Comparison of ENCODE assay signal across 18 mouse cellular contexts in the genomic region with DNA sequence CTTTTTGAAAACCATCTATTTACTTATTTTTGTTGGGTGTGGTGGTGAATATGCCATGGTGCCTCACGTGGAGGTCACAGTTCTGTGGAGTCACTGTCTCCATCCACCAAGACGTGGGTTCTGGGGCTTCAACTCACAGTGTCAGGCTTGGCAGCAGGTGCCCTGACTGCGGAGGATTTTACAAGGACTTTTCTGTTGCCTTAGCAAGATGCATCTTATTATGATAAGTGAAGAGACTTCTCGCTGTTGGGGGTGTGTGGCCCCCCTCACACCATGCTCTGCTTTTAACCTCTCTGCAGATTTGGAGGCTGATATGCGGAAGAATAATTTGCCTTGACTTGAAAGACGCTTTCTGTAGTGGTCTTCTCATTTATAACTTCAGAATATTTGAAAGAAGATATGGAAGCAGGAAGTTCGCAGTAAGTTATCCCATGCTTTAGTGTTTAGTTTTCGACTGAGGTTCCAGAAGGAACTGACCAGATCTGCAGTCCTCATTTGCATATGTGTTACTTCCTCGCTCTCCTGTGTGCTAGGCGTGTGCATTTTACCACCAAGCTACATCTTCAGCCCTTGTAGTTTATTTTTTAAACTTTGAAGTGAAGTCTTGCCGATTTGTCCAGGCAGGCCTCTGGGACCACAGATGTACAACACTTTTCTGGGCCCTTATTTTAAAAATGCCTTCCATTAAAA. TPM values are rescaled to one million over a fixed set of nuclear protein-coding genes. Genes with fewer than 3 reads are reported as not detected.
DNase-seq lines count a peak whose midpoint lies in the region; ATAC-seq and TF ChIP-seq lines count a peak whose summit lies in the region.
"Had no signal": no experiment of that assay in that cellular context is flagged by ENCODE, and none has a peak within 500 bp of the region (broad histone marks: within the 10 kb centered on the region; RNA-seq: fewer than 3 reads in every experiment).

No protein-coding gene starts in this region.

- no peak for DNase-seq in liver, embryonic 13.5 days
- no peak for DNase-seq in liver, embryonic 11.5 days (ENCODE audit: low spot score)
- DNase-seq in naive thymus-derived CD4-positive, alpha-beta T cell, adult 2 months (ENCODE audit: low read depth): peak; percentile 38
- DNase-seq in kidney, postnatal 25 days: no peak
- DNase-seq in right cerebral cortex, postnatal 14 days: no peak
- no peak for DNase-seq in heart, adult 2 months
- DNase-seq: adrenal gland, postnatal 14 days; cerebellum, adult 9-11 months; gastrocnemius, postnatal 10 days had no signal

- peak overlapping the region; percentile 58 for H3K27ac ChIP-seq in liver, embryonic 13.5 days
- no peak overlapping the region for H3K27ac ChIP-seq in liver, embryonic 11.5 days (ENCODE audit: low read depth, low read length)
- peak overlapping the region; percentile 58 for H3K27ac ChIP-seq in bone marrow, adult 2 months (ENCODE audit: control insufficient read depth, insufficient read depth, low read depth, low read length, poor library complexity)
- H3K27ac ChIP-seq in liver, embryonic 16.5 days (ENCODE audit: low read length): peak overlapping the region; percentile 5; the same call in 1 of the 2 replicates
- no peak overlapping the region for H3K27ac ChIP-seq in heart, adult 2 months
- H3K27ac ChIP-seq: hindbrain, embryonic 14.5 days; kidney, postnatal 0 days; layer of hippocampus, adult 2 months; midbrain, embryonic 13.5 days had no signal

- H3K4me3 ChIP-seq in liver, embryonic 13.5 days (replicated peaks): no peak overlapping the region
- no peak overlapping the region for H3K4me3 ChIP-seq in liver, embryonic 11.5 days (ENCODE audit: low read depth, low read length)
- H3K4me3 ChIP-seq in bone marrow, adult 2 months (replicated peaks; ENCODE audit: control insufficient read depth, low read depth, low read length): no peak overlapping the region
- no peak overlapping the region for H3K4me3 ChIP-seq in liver, embryonic 16.5 days (ENCODE audit: low read depth, low read length)
- no peak overlapping the region for H3K4me3 ChIP-seq in heart, adult 2 months
- H3K4me3 ChIP-seq: layer of hippocampus, adult 2 months; midbrain, embryonic 13.5 days had no signal

- no peaks in the 10 kb centered on the region for H3K9me3 ChIP-seq in liver, embryonic 13.5 days (replicated peaks)
- no peaks in the 10 kb centered on the region for H3K9me3 ChIP-seq in liver, embryonic 11.5 days (ENCODE audit: control insufficient read depth, low read length)
- no peaks in the 10 kb centered on the region for H3K9me3 ChIP-seq in liver, embryonic 16.5 days (replicated peaks; ENCODE audit: control insufficient read depth, low read length)
- H3K9me3 ChIP-seq: midbrain, embryonic 13.5 days had no signal

- no peak overlapping the region for H3K9ac ChIP-seq in liver, embryonic 13.5 days
- H3K9ac ChIP-seq in liver, embryonic 11.5 days (ENCODE audit: low read depth, low read length): no peak overlapping the region
- H3K9ac ChIP-seq in liver, embryonic 16.5 days (ENCODE audit: low read depth, low read length): no peak overlapping the region
- H3K9ac ChIP-seq in heart, adult 2 months (ENCODE audit: low read depth, low read length): no peak overlapping the region
- H3K9ac ChIP-seq: hindbrain, embryonic 14.5 days; midbrain, embryonic 13.5 days had no signal

- no peak for TF ChIP-seq POLR2A in bone marrow, adult 2 months (IDR thresholded peaks at IDR 0.05; ENCODE audit: borderline replicate concordance, control insufficient read depth, low read depth, low read length)
- no peak for TF ChIP-seq POLR2A in heart, adult 2 months (IDR thresholded peaks at IDR 0.05; ENCODE audit: insufficient read depth, low read depth, low read length)

- no peak for TF ChIP-seq CTCF in bone marrow, adult 2 months (IDR thresholded peaks at IDR 0.05; ENCODE audit: control insufficient read depth, insufficient read depth, low read length)
- TF ChIP-seq CTCF in heart, adult 2 months (IDR thresholded peaks at IDR 0.05): no peak

- H3K27me3 ChIP-seq in liver, embryonic 13.5 days: no peaks in the 10 kb centered on the region
- H3K27me3 ChIP-seq in liver, embryonic 11.5 days (replicated peaks; ENCODE audit: control insufficient read depth, insufficient read depth, low read length): no peaks in the 10 kb centered on the region
- H3K27me3 ChIP-seq in liver, embryonic 16.5 days (ENCODE audit: control insufficient read depth, insufficient read depth, low read depth, low read length): no peaks in the 10 kb centered on the region
- no peaks in the 10 kb centered on the region for H3K27me3 ChIP-seq in heart, adult 2 months (ENCODE audit: control insufficient read depth, insufficient read depth, low read length)
- H3K27me3 ChIP-seq: midbrain, embryonic 13.5 days; Patski had no signal

- H3K4me1 ChIP-seq in liver, embryonic 13.5 days (replicated peaks): peaks cover 45% of the 10 kb centered on the region
- peaks cover 11% of the 10 kb centered on the region for H3K4me1 ChIP-seq in liver, embryonic 11.5 days (replicated peaks; ENCODE audit: control insufficient read depth, insufficient read depth, low read length)
- H3K4me1 ChIP-seq in bone marrow, adult 2 months (ENCODE audit: control insufficient read depth, insufficient read depth, low read length): peaks cover 16% of the 10 kb centered on the region
- peaks cover 15% of the 10 kb centered on the region for H3K4me1 ChIP-seq in liver, embryonic 16.5 days (ENCODE audit: control insufficient read depth, low read depth, low read length)
- H3K4me1 ChIP-seq in heart, adult 2 months (ENCODE audit: control insufficient read depth, insufficient read depth, low read length): peaks cover 5% of the 10 kb centered on the region
- H3K4me1 ChIP-seq: midbrain, embryonic 13.5 days had no signal

- no peak for TF ChIP-seq EP300 in heart, adult 2 months (IDR thresholded peaks at IDR 0.05; ENCODE audit: insufficient read depth, low read depth, low read length)

- no peak overlapping the region for H3K4me2 ChIP-seq in liver, embryonic 13.5 days
- no peak overlapping the region for H3K4me2 ChIP-seq in liver, embryonic 11.5 days
- H3K4me2 ChIP-seq in liver, embryonic 16.5 days (ENCODE audit: low read depth, low read length): no peak overlapping the region
- H3K4me2 ChIP-seq: hindbrain, embryonic 14.5 days; midbrain, embryonic 13.5 days had no signal

- H3K79me2 ChIP-seq in heart, adult 2 months (replicated peaks; ENCODE audit: control insufficient read depth, insufficient read depth, low read length): no peaks in the 10 kb centered on the region

- H3K36me3 ChIP-seq in liver, embryonic 13.5 days: peaks cover 25% of the 10 kb centered on the region; the same call in 1 of the 2 replicates
- peaks cover 2% of the 10 kb centered on the region for H3K36me3 ChIP-seq in liver, embryonic 11.5 days (ENCODE audit: control insufficient read depth, insufficient read depth, low read length)
- H3K36me3 ChIP-seq in liver, embryonic 16.5 days (ENCODE audit: control insufficient read depth, insufficient read depth): no peaks in the 10 kb centered on the region; the same call in 1 of the 2 replicates
- H3K36me3 ChIP-seq in heart, adult 2 months (ENCODE audit: control insufficient read depth, insufficient read depth, low read length): no peaks in the 10 kb centered on the region

- intact Hi-C loops in heart, adult 2 months (cut with DNase I): no loop called here

- peak; percentile 62 for ATAC-seq in liver, embryonic 13.5 days (ENCODE audit: low read depth)
- ATAC-seq in liver, embryonic 11.5 days (replicated peaks; ENCODE audit: low FRiP score): no peak; the same call in 1 of the 2 replicates
- peak; percentile 56; the same call in 1 of the 2 replicates for ATAC-seq in liver, embryonic 16.5 days (ENCODE audit: low read depth)
- ATAC-seq: intestine, postnatal 0 days; midbrain, embryonic 13.5 days; Patski had no signal

- WGBS in liver, embryonic 13.5 days (ENCODE audit: insufficient replicate concordance): 59% methylated on average over 11 of the region's 11 CpGs
- WGBS in liver, embryonic 11.5 days: 76% methylated on average over 11 of the region's 11 CpGs
- 37% methylated on average over 11 of the region's 11 CpGs for WGBS in bone marrow, adult 2 months
- 49% methylated on average over 11 of the region's 11 CpGs for WGBS in liver, embryonic 16.5 days (ENCODE audit: insufficient replicate concordance)
- WGBS in heart, adult 2 months: 86% methylated on average over 11 of the region's 11 CpGs

RNA-seq across cellular contexts. Expression of a gene that starts 8.4 kb away (rescaled TPM):
- polyA plus RNA-seq in liver, embryonic 13.5 days (2015; fragmentation: Nextera tagmentation; extraction: Ambion mirVana): 0.14 TPM in 1 of 2 replicates, not detected in the other
- polyA plus RNA-seq in liver, embryonic 11.5 days (2014; fragmentation: Nextera tagmentation; extraction: Ambion mirVana): not detected in 2 replicates
- 2.8 and 3.4 TPM in 2 replicates for polyA plus RNA-seq in bone marrow, adult 2 months (2011; ENCODE audit: insufficient read depth, insufficient read length, low replicate concordance, missing spikeins)
- polyA plus RNA-seq in liver, embryonic 16.5 days (2015; fragmentation: Nextera tagmentation; extraction: Ambion mirVana): 0.27 and 0.34 TPM in 2 replicates
- under 1 TPM; 0.16 to 0.43 TPM for total RNA-seq in heart, adult 2 months (2021)
- 0.53 and 2.2 TPM in 2 replicates for polyA plus RNA-seq in heart, adult 2 months (2012; rRNA removed)
- total RNA-seq: gastrocnemius, postnatal 10 days; layer of hippocampus, adult 2 months; left cerebral cortex, postnatal 36 days had no signal
- polyA plus RNA-seq: hindbrain, embryonic 14.5 days had no signal

RNA-seq across cellular contexts. Expression of a gene that starts 28.7 kb away (rescaled TPM):
- 22.6 and 25.3 TPM in 2 replicates for polyA plus RNA-seq in liver, embryonic 13.5 days (2015; fragmentation: Nextera tagmentation; extraction: Ambion mirVana)
- polyA plus RNA-seq in liver, embryonic 11.5 days (2014; fragmentation: Nextera tagmentation; extraction: Ambion mirVana): 43.8 and 44.6 TPM in 2 replicates
- polyA plus RNA-seq in bone marrow, adult 2 months (2011; ENCODE audit: insufficient read depth, insufficient read length, low replicate concordance, missing spikeins): 9.4 and 21.6 TPM in 2 replicates
- polyA plus RNA-seq in liver, embryonic 16.5 days (2015; fragmentation: Nextera tagmentation; extraction: Ambion mirVana): 20.4 and 22.1 TPM in 2 replicates
- 10 to 100 TPM; 30.4 to 31.9 TPM for total RNA-seq in heart, adult 2 months (2021)
- polyA plus RNA-seq in heart, adult 2 months (2012; rRNA removed): 37.0 and 43.9 TPM in 2 replicates

RNA-seq across cellular contexts. Expression of a gene that starts 57.9 kb away (rescaled TPM):
- polyA plus RNA-seq in liver, embryonic 13.5 days (2015; fragmentation: Nextera tagmentation; extraction: Ambion mirVana): 0.96 and 1.3 TPM in 2 replicates
- polyA plus RNA-seq in liver, embryonic 11.5 days (2014; fragmentation: Nextera tagmentation; extraction: Ambion mirVana): 3.2 and 3.9 TPM in 2 replicates
- 0.83 and 1.5 TPM in 2 replicates for polyA plus RNA-seq in bone marrow, adult 2 months (2011; ENCODE audit: insufficient read depth, insufficient read length, low replicate concordance, missing spikeins)
- 1.1 and 1.7 TPM in 2 replicates for polyA plus RNA-seq in liver, embryonic 16.5 days (2015; fragmentation: Nextera tagmentation; extraction: Ambion mirVana)
- total RNA-seq in heart, adult 2 months (2021): 1 to 10 TPM in 1 of 2 experiments, under 1 TPM in 1; 0.84 to 1.1 TPM
- polyA plus RNA-seq in heart, adult 2 months (2012; rRNA removed): 1.3 and 1.4 TPM in 2 replicates
- polyA plus RNA-seq: Patski had no signal

Comparison
In these comparisons a context has a peak if more than half of its experiments do, and no peak if none do; other contexts are left out.
1. H3K27ac ChIP-seq: peak in liver, embryonic 13.5 days (single experiment), bone marrow, adult 2 months (single experiment) and liver, embryonic 16.5 days (single experiment); none in liver, embryonic 11.5 days (single experiment) and heart, adult 2 months (single experiment).